Mouse (Mus musculus) stomach, embryonic 16.5 days (tissue): ENCODE results near the gene 1700021F05Rik. TPM values are rescaled to one million over a fixed set of nuclear protein-coding genes. Genes with fewer than 3 reads are reported as not detected.

Source experiments
- polyA plus RNA-seq: library from polyadenylated mRNA; unstranded; fragments of >200 nt; fragmentation: Nextera tagmentation; extraction: Ambion mirVana; gene quantifications from 2 replicates; pipeline ENCODE4 v1.2.1, GENCODE M21; 2015

Gene 1700021F05Rik
- polyA plus RNA-seq, 1 experiment from 2014 or later = 60.6 TPM

Other genes with a start within 250 kb of the 1700021F05Rik start
- gene Bend3, start 62.2 kb downstream of the 1700021F05Rik start, polyA plus RNA-seq = 1.8 and 2.5 TPM in 2 replicates
- 10.0 and 25.9 TPM in 2 replicates for gene Gm9803, start 16.9 kb downstream of the 1700021F05Rik start, polyA plus RNA-seq
- gene Cd24a, start 37.3 kb upstream of the 1700021F05Rik start, polyA plus RNA-seq = 328 and 363 TPM in 2 replicates